Mouse (Mus musculus): ENCODE measurements around the gene Milr1. TPM values are rescaled to one million over a fixed set of nuclear protein-coding genes. Genes with fewer than 3 reads are reported as not detected.
A peak's percentile ranks its signal among the peaks of the same experiment; 100 is the strongest.
"Not testable (repeated sequence)": the region's sequence is repeated elsewhere in the genome, so short reads cannot be mapped to it uniquely, and the experiment has no call there.

The Milr1 gene
- total RNA-seq, 2 experiments from 2014 or later, result 2.7 to 3.4 TPM

- peak; percentile 88 for ATAC-seq (replicated peaks; ENCODE audit: low FRiP score, low TSS enrichment, poor library complexity, severe bottlenecking)
These were observed 22.3 kb upstream of the Milr1 start for GRCm38 (mm10) chr11:106728402-106729366.

- no peak for ATAC-seq (replicated peaks; ENCODE audit: low FRiP score, low TSS enrichment, poor library complexity, severe bottlenecking)
These were observed 21.4 kb upstream of the Milr1 start for GRCm38 (mm10) chr11:106729656-106730055.

GRCm38 (mm10) chr11:106730714-106731113 is 20.3 kb upstream of the Milr1 start:
- ATAC-seq (replicated peaks; ENCODE audit: low FRiP score, low TSS enrichment, poor library complexity, severe bottlenecking), result no peak

- no peak for ATAC-seq (replicated peaks; ENCODE audit: low FRiP score, low TSS enrichment, poor library complexity, severe bottlenecking)
These were observed 14.4 kb upstream of the Milr1 start for GRCm38 (mm10) chr11:106736614-106737013.

GRCm38 (mm10) chr11:106737178-106737621 is 13.8 kb upstream of the Milr1 start:
- ATAC-seq (replicated peaks; ENCODE audit: low FRiP score, low TSS enrichment, poor library complexity, severe bottlenecking), result no peak

GRCm38 (mm10) chr11:106739116-106739515 is 11.9 kb upstream of the Milr1 start:
- no peak for ATAC-seq (replicated peaks; ENCODE audit: low FRiP score, low TSS enrichment, poor library complexity, severe bottlenecking)

GRCm38 (mm10) chr11:106740724-106741123 is 10.3 kb upstream of the Milr1 start:
- ATAC-seq (replicated peaks; ENCODE audit: low FRiP score, low TSS enrichment, poor library complexity, severe bottlenecking), result not testable (repeated sequence)

- ATAC-seq (replicated peaks; ENCODE audit: low FRiP score, low TSS enrichment, poor library complexity, severe bottlenecking), result no peak
These were observed 9.8 kb upstream of the Milr1 start for GRCm38 (mm10) chr11:106741232-106741631.

GRCm38 (mm10) chr11:106741826-106742225 is 9.2 kb upstream of the Milr1 start:
- ATAC-seq (replicated peaks; ENCODE audit: low FRiP score, low TSS enrichment, poor library complexity, severe bottlenecking), result no peak

GRCm38 (mm10) chr11:106742388-106742841 is 8.6 kb upstream of the Milr1 start:
- no peak for ATAC-seq (replicated peaks; ENCODE audit: low FRiP score, low TSS enrichment, poor library complexity, severe bottlenecking)

- no peak for ATAC-seq (replicated peaks; ENCODE audit: low FRiP score, low TSS enrichment, poor library complexity, severe bottlenecking)
These were observed 6.1 kb upstream of the Milr1 start for GRCm38 (mm10) chr11:106744949-106745348.

GRCm38 (mm10) chr11:106749557-106750120 is 1.4 kb upstream of the Milr1 start:
- ATAC-seq (replicated peaks; ENCODE audit: low FRiP score, low TSS enrichment, poor library complexity, severe bottlenecking), result not testable (repeated sequence)

GRCm38 (mm10) chr11:106750121-106750751 is 790 bp upstream of the Milr1 start, which contains the start of gene Pecam1:
Gene Pecam1, minus strand, starts transcription at chr11:106750628.
- ATAC-seq (replicated peaks; ENCODE audit: low FRiP score, low TSS enrichment, poor library complexity, severe bottlenecking), result peak; percentile 45; the same call in 1 of the 2 replicates

GRCm38 (mm10) chr11:106752103-106752502 is 1.1 kb downstream of the Milr1 start:
- ATAC-seq (replicated peaks; ENCODE audit: low FRiP score, low TSS enrichment, poor library complexity, severe bottlenecking), result peak; percentile 59

- no peak for ATAC-seq (replicated peaks; ENCODE audit: low FRiP score, low TSS enrichment, poor library complexity, severe bottlenecking)
These were observed 2.3 kb downstream of the Milr1 start for GRCm38 (mm10) chr11:106753314-106753713.

GRCm38 (mm10) chr11:106755583-106755982 is 4.6 kb downstream of the Milr1 start:
- ATAC-seq (replicated peaks; ENCODE audit: low FRiP score, low TSS enrichment, poor library complexity, severe bottlenecking), result no peak

- ATAC-seq (replicated peaks; ENCODE audit: low FRiP score, low TSS enrichment, poor library complexity, severe bottlenecking), result no peak
These were observed 8.0 kb downstream of the Milr1 start for GRCm38 (mm10) chr11:106759028-106759427.

GRCm38 (mm10) chr11:106760511-106760910 is 9.5 kb downstream of the Milr1 start:
- no peak for ATAC-seq (replicated peaks; ENCODE audit: low FRiP score, low TSS enrichment, poor library complexity, severe bottlenecking)

GRCm38 (mm10) chr11:106762139-106762799 is 11.2 kb downstream of the Milr1 start:
- peak; percentile 38; the same call in 1 of the 2 replicates for ATAC-seq (replicated peaks; ENCODE audit: low FRiP score, low TSS enrichment, poor library complexity, severe bottlenecking)

Measured in megakaryocyte-erythroid progenitor cell, adult 5-6 weeks (primary cell).